Mouse (Mus musculus): ENCODE measurements around the gene Grip1. TPM values are rescaled to one million over a fixed set of nuclear protein-coding genes. Genes with fewer than 3 reads are reported as not detected.

The Grip1 gene
- polyA plus RNA-seq, 1 experiment from 2014 or later = 17.8 TPM

- no peak overlapping the region for H3K27ac ChIP-seq (replicated peaks; ENCODE audit: low read depth, low read length)
- no peaks in the 10 kb centered on the region for H3K4me1 ChIP-seq (ENCODE audit: control insufficient read depth, insufficient read depth, low read length)
- no peak overlapping the region for H3K4me2 ChIP-seq (ENCODE audit: low read length)
- ATAC-seq (ENCODE audit: low FRiP score, low TSS enrichment) = no peak
- DNase-seq = no peak
- H3K27me3 ChIP-seq (ENCODE audit: control insufficient read depth, insufficient read depth, low read length) = no peaks in the 10 kb centered on the region
- WGBS = 95% methylated on average over 4 of the region's 4 CpGs
- no peak overlapping the region for H3K4me3 ChIP-seq (replicated peaks; ENCODE audit: low read depth, low read length)
- H3K36me3 ChIP-seq (ENCODE audit: control insufficient read depth, insufficient read depth, low read length) = no peaks in the 10 kb centered on the region
- no peak overlapping the region for H3K9ac ChIP-seq (replicated peaks; ENCODE audit: low read length)
- H3K9me3 ChIP-seq (ENCODE audit: control insufficient read depth, low read length) = no peaks in the 10 kb centered on the region
These were observed 252.7 kb downstream of the Grip1 start for GRCm38 (mm10) chr10:119706281-119706680.

GRCm38 (mm10) chr10:119706983-119707382, 253.4 kb downstream of the Grip1 start:
- ATAC-seq (ENCODE audit: low FRiP score, low TSS enrichment) (no peak), DNase-seq (no peak)
- Histone ChIP-seq H3K4me1 (ENCODE audit: control insufficient read depth, insufficient read depth, low read length) (no peaks in the 10 kb centered on the region), H3K4me3 (replicated peaks; ENCODE audit: low read depth, low read length) (no peak overlapping the region), H3K9ac (replicated peaks; ENCODE audit: low read length) (no peak overlapping the region), H3K36me3 (ENCODE audit: control insufficient read depth, insufficient read depth, low read length) (no peaks in the 10 kb centered on the region), H3K9me3 (ENCODE audit: control insufficient read depth, low read length) (no peaks in the 10 kb centered on the region), H3K27me3 (ENCODE audit: control insufficient read depth, insufficient read depth, low read length) (no peaks in the 10 kb centered on the region), H3K4me2 (ENCODE audit: low read length) (no peak overlapping the region), H3K27ac (replicated peaks; ENCODE audit: low read depth, low read length) (no peak overlapping the region)
- WGBS = 94% methylated on average over 10 of the region's 10 CpGs

DNA sequence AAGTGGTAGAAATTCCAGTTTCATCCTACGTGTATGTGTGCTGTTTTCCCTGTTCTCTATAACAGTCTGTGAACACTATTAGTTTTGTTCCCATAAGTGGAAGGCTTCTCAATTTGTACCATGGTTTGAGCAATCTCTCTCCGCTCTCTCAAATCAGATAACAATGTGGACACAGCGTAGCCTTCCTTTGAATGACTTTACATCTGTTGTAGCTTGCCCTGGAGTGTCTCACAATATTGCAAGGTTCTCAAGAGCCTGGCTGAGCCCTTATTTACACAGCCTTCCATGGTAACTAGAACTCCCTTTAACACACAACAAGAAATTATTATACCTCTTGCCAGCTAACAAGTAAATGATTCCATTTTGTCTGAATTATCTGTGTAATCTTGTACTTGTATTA, 268.3 kb downstream of the Grip1 start:
- ATAC-seq (ENCODE audit: low FRiP score, low TSS enrichment) = no peak
- Histone ChIP-seq H3K36me3 (ENCODE audit: control insufficient read depth, insufficient read depth, low read length) (no peaks in the 10 kb centered on the region), H3K27me3 (ENCODE audit: control insufficient read depth, insufficient read depth, low read length) (no peaks in the 10 kb centered on the region), H3K4me3 (replicated peaks; ENCODE audit: low read depth, low read length) (no peak overlapping the region), H3K4me2 (ENCODE audit: low read length) (no peak overlapping the region), H3K9me3 (ENCODE audit: control insufficient read depth, low read length) (no peaks in the 10 kb centered on the region), H3K4me1 (ENCODE audit: control insufficient read depth, insufficient read depth, low read length) (peaks cover 11% of the 10 kb centered on the region; the same call in 1 of the 2 replicates), H3K27ac (replicated peaks; ENCODE audit: low read depth, low read length) (no peak overlapping the region), H3K9ac (replicated peaks; ENCODE audit: low read length) (no peak overlapping the region)
- DNase-seq = no peak
- 76% methylated on average over 3 of the region's 3 CpGs for WGBS

DNA sequence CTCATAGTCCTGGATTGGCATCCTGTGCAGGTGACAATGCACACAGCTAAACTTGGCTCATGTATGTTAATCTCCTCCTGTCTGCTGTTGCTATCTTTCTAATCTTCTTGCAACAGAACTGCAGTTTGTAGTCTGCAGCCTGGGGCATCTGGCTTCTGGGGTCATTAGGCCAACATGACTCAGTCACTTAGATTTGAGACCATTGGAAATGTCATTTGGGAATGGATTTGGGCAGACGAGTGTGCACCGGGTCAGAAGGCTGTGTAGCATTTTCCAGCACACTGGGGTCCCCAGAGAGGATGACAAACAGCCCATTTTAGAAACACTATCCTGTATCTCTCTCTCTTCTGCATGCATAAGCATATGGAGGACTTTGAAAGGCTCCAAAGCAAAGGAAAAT, 268.8 kb downstream of the Grip1 start:
- 30% methylated on average over 2 of the region's 2 CpGs for WGBS
- no peak for ATAC-seq (ENCODE audit: low FRiP score, low TSS enrichment)
- no peak overlapping the region for H3K27ac ChIP-seq (replicated peaks; ENCODE audit: low read depth, low read length)
- H3K27me3 ChIP-seq (ENCODE audit: control insufficient read depth, insufficient read depth, low read length) = no peaks in the 10 kb centered on the region
- no peak overlapping the region for H3K4me3 ChIP-seq (replicated peaks; ENCODE audit: low read depth, low read length)
- no peak overlapping the region for H3K4me2 ChIP-seq (ENCODE audit: low read length)
- H3K36me3 ChIP-seq (ENCODE audit: control insufficient read depth, insufficient read depth, low read length) = no peaks in the 10 kb centered on the region
- no peak for DNase-seq
- peaks cover 11% of the 10 kb centered on the region; the same call in 1 of the 2 replicates for H3K4me1 ChIP-seq (ENCODE audit: control insufficient read depth, insufficient read depth, low read length)
- no peaks in the 10 kb centered on the region for H3K9me3 ChIP-seq (ENCODE audit: control insufficient read depth, low read length)
- no peak overlapping the region for H3K9ac ChIP-seq (replicated peaks; ENCODE audit: low read length)

DNA sequence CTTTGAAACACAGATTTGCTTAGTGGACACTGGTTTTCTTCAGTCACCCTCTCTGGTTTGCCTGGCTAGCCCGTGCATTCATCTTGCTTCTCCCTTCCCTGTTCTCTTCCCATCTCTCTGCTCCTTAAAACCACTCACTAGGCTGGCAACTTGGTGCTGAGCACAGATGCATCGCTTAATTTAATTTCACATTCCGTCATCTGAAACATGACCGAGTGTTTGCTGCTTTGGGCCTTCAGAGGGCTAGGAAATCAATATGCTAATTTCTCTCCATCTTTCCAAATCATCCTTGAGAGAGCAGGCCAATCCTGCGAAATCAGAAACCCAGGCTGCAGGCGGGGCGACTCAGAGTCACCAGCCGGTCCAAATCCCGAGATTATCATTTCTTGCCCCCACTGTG, 270.0 kb downstream of the Grip1 start:
- H3K4me3 ChIP-seq (replicated peaks; ENCODE audit: low read depth, low read length) = no peak overlapping the region
- H3K4me1 ChIP-seq (ENCODE audit: control insufficient read depth, insufficient read depth, low read length) = peaks cover 11% of the 10 kb centered on the region; the same call in 1 of the 2 replicates
- no peaks in the 10 kb centered on the region for H3K9me3 ChIP-seq (ENCODE audit: control insufficient read depth, low read length)
- H3K27me3 ChIP-seq (ENCODE audit: control insufficient read depth, insufficient read depth, low read length) = no peaks in the 10 kb centered on the region
- ATAC-seq (ENCODE audit: low FRiP score, low TSS enrichment) (no peak), DNase-seq (no peak)
- H3K9ac ChIP-seq (replicated peaks; ENCODE audit: low read length) = no peak overlapping the region
- H3K27ac ChIP-seq (replicated peaks; ENCODE audit: low read depth, low read length) = 0 out of 2 replicates have a peak overlapping the region, but pooled peaks have one; percentile 8
- WGBS = 52% methylated on average over 9 of the region's 9 CpGs
- H3K4me2 ChIP-seq (ENCODE audit: low read length) = no peak overlapping the region
- no peaks in the 10 kb centered on the region for H3K36me3 ChIP-seq (ENCODE audit: control insufficient read depth, insufficient read depth, low read length)

DNA sequence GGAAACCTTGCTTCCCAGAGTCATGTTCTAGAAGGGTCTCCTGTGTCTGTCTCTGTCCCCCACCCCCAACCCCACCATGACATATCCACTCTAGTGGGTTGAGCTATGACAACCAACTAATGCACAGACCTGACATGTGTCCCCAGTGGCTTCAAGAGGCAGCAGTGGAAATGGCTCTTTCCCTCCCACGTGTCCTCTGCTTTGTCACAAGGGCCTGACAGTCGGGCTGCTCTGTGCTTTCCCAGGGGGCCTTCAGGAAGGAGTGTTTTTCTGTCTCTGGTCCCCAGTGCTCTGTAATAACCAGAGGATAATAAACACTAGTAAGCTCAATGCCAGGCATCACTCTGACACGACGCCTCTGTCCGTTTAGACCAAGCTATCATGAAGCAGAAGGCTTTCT, 271.7 kb downstream of the Grip1 start:
- DNase-seq = no peak
- Histone ChIP-seq H3K4me3 (replicated peaks; ENCODE audit: low read depth, low read length) (no peak overlapping the region), H3K9me3 (ENCODE audit: control insufficient read depth, low read length) (no peaks in the 10 kb centered on the region), H3K27me3 (ENCODE audit: control insufficient read depth, insufficient read depth, low read length) (no peaks in the 10 kb centered on the region), H3K27ac (replicated peaks; ENCODE audit: low read depth, low read length) (no peak overlapping the region), H3K4me2 (ENCODE audit: low read length) (no peak overlapping the region), H3K4me1 (ENCODE audit: control insufficient read depth, insufficient read depth, low read length) (peaks cover 11% of the 10 kb centered on the region; the same call in 1 of the 2 replicates), H3K9ac (replicated peaks; ENCODE audit: low read length) (no peak overlapping the region), H3K36me3 (ENCODE audit: control insufficient read depth, insufficient read depth, low read length) (no peaks in the 10 kb centered on the region)
- no peak for ATAC-seq (ENCODE audit: low FRiP score, low TSS enrichment)
- 62% methylated on average over 5 of the region's 5 CpGs for WGBS

DNA sequence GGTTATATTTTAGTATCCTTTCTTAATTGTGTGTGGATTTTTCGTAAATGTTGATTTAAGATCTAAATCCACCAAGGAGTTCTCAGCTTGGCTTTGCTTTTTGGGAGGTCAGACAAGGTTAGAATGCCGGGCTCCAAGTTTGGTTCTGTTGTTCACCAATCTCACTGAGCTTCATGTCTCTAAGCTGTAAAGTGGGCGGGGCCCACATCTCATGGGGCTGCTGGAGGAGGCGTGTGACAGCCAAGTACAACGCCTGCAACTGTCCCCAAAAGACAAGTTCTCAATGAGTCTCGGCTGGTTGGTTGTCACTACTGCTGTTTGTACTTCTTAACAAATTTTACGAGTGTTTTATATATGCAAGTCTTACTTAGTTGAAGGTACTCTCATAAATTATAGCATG, 272.3 kb downstream of the Grip1 start:
- H3K4me2 ChIP-seq (ENCODE audit: low read length) = no peak overlapping the region
- ATAC-seq (ENCODE audit: low FRiP score, low TSS enrichment) (no peak), DNase-seq (no peak)
- no peaks in the 10 kb centered on the region for H3K36me3 ChIP-seq (ENCODE audit: control insufficient read depth, insufficient read depth, low read length)
- no peak overlapping the region for H3K4me3 ChIP-seq (replicated peaks; ENCODE audit: low read depth, low read length)
- H3K27ac ChIP-seq (replicated peaks; ENCODE audit: low read depth, low read length) = no peak overlapping the region
- H3K9ac ChIP-seq (replicated peaks; ENCODE audit: low read length) = no peak overlapping the region
- WGBS = 79% methylated on average over 7 of the region's 7 CpGs
- H3K9me3 ChIP-seq (ENCODE audit: control insufficient read depth, low read length) = no peaks in the 10 kb centered on the region
- no peaks in the 10 kb centered on the region for H3K27me3 ChIP-seq (ENCODE audit: control insufficient read depth, insufficient read depth, low read length)
- H3K4me1 ChIP-seq (ENCODE audit: control insufficient read depth, insufficient read depth, low read length) = peaks cover 11% of the 10 kb centered on the region; the same call in 1 of the 2 replicates

- no peaks in the 10 kb centered on the region for H3K27me3 ChIP-seq (ENCODE audit: control insufficient read depth, insufficient read depth, low read length)
- no peak overlapping the region for H3K4me2 ChIP-seq (ENCODE audit: low read length)
- H3K9ac ChIP-seq (replicated peaks; ENCODE audit: low read length) = no peak overlapping the region
- peaks cover 11% of the 10 kb centered on the region; the same call in 1 of the 2 replicates for H3K4me1 ChIP-seq (ENCODE audit: control insufficient read depth, insufficient read depth, low read length)
- ATAC-seq (ENCODE audit: low FRiP score, low TSS enrichment) (no peak), DNase-seq (no peak)
- no peak overlapping the region for H3K4me3 ChIP-seq (replicated peaks; ENCODE audit: low read depth, low read length)
- H3K36me3 ChIP-seq (ENCODE audit: control insufficient read depth, insufficient read depth, low read length) = no peaks in the 10 kb centered on the region
- no peaks in the 10 kb centered on the region for H3K9me3 ChIP-seq (ENCODE audit: control insufficient read depth, low read length)
- 90% methylated on average over 6 of the region's 6 CpGs for WGBS
- no peak overlapping the region for H3K27ac ChIP-seq (replicated peaks; ENCODE audit: low read depth, low read length)
These were observed 273.3 kb downstream of the Grip1 start for GRCm38 (mm10) chr10:119726921-119727320.

DNA sequence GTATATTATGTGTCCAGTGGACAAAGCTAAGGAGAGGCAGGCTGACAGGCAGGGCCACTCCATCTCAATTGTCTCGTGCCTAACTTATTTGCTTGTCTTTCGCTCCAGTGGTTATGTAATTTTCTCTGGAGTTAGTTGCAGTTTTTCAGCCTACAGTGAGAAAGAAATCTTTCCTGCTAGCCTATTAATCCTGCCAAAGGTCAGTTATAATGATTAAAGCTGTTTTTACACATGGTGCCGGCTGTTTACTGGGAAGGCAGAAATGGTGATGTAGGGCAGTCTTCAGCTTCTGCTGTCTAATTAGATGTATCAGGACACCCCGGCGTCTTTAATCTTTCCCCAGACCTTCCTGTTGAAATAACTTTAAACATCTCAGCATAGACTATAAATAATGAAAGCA, 276.6 kb downstream of the Grip1 start:
- H3K9me3 ChIP-seq (ENCODE audit: control insufficient read depth, low read length) = no peaks in the 10 kb centered on the region
- no peak overlapping the region for H3K4me3 ChIP-seq (replicated peaks; ENCODE audit: low read depth, low read length)
- no peaks in the 10 kb centered on the region for H3K36me3 ChIP-seq (ENCODE audit: control insufficient read depth, insufficient read depth, low read length)
- no peaks in the 10 kb centered on the region for H3K4me1 ChIP-seq (ENCODE audit: control insufficient read depth, insufficient read depth, low read length)
- no peaks in the 10 kb centered on the region for H3K27me3 ChIP-seq (ENCODE audit: control insufficient read depth, insufficient read depth, low read length)
- H3K4me2 ChIP-seq (ENCODE audit: low read length) = no peak overlapping the region
- H3K27ac ChIP-seq (replicated peaks; ENCODE audit: low read depth, low read length) = peak overlapping the region; percentile 20; the same call in 1 of the 2 replicates
- ATAC-seq (ENCODE audit: low FRiP score, low TSS enrichment) = no peak
- WGBS = 73% methylated on average over 5 of the region's 5 CpGs
- no peak for DNase-seq
- no peak overlapping the region for H3K9ac ChIP-seq (replicated peaks; ENCODE audit: low read length)
